In genomic region chr9:67683367-67683766, GRCm38 (mm10) we compare ENCODE assay signal across 9 mouse cellular contexts.
A peak's percentile ranks its signal among the peaks of the same experiment; 100 is the strongest.
DNase-seq lines count a peak whose midpoint lies in the region; ATAC-seq lines count a peak whose summit lies in the region.
"Had no signal": no experiment of that assay in that cellular context is flagged by ENCODE, and none has a peak within 500 bp of the region (broad histone marks: within the 10 kb centered on the region; RNA-seq: fewer than 3 reads in every experiment).

No protein-coding gene starts in this region.

- WGBS in forebrain, embryonic 16.5 days: 5% methylated on average over 7 of the region's 7 CpGs
- WGBS in limb, embryonic 11.5 days: 10% methylated on average over 7 of the region's 7 CpGs
- WGBS in neural tube, embryonic 14.5 days: 13% methylated on average over 7 of the region's 7 CpGs

- H3K27ac ChIP-seq in forebrain, embryonic 16.5 days (ENCODE audit: low read length): no peak overlapping the region
- no peak overlapping the region for H3K27ac ChIP-seq in limb, embryonic 11.5 days (replicated peaks; ENCODE audit: low read depth, low read length)
- no peak overlapping the region for H3K27ac ChIP-seq in neural tube, embryonic 14.5 days (ENCODE audit: low read depth, low read length)
- H3K27ac ChIP-seq: embryonic facial prominence, embryonic 15.5 days had no signal

- no peaks in the 10 kb centered on the region for H3K36me3 ChIP-seq in forebrain, embryonic 16.5 days (ENCODE audit: control insufficient read depth, insufficient read depth)
- H3K36me3 ChIP-seq in limb, embryonic 11.5 days (ENCODE audit: control insufficient read depth, insufficient read depth, low read length): no peaks in the 10 kb centered on the region; the same call in 1 of the 2 replicates
- no peaks in the 10 kb centered on the region for H3K36me3 ChIP-seq in neural tube, embryonic 14.5 days (ENCODE audit: control insufficient read depth, insufficient read depth, low read length)
- H3K36me3 ChIP-seq: embryonic facial prominence, embryonic 15.5 days had no signal

- H3K4me3 ChIP-seq in forebrain, embryonic 16.5 days (replicated peaks; ENCODE audit: low read length): no peak overlapping the region
- no peak overlapping the region for H3K4me3 ChIP-seq in limb, embryonic 11.5 days (ENCODE audit: low read depth, low read length)
- no peak overlapping the region for H3K4me3 ChIP-seq in neural tube, embryonic 14.5 days (ENCODE audit: low read depth, low read length)
- H3K4me3 ChIP-seq: embryonic facial prominence, embryonic 15.5 days had no signal

- H3K27me3 ChIP-seq in forebrain, embryonic 16.5 days (replicated peaks; ENCODE audit: control insufficient read depth, insufficient read depth, low read length): no peaks in the 10 kb centered on the region
- H3K27me3 ChIP-seq in limb, embryonic 11.5 days (ENCODE audit: control insufficient read depth, insufficient read depth, low read length): no peaks in the 10 kb centered on the region
- H3K27me3 ChIP-seq in neural tube, embryonic 14.5 days (ENCODE audit: control insufficient read depth, insufficient read depth, low read length): no peaks in the 10 kb centered on the region
- H3K27me3 ChIP-seq: embryonic facial prominence, embryonic 15.5 days had no signal

- no peaks in the 10 kb centered on the region for H3K4me1 ChIP-seq in forebrain, embryonic 16.5 days (replicated peaks; ENCODE audit: control insufficient read depth, insufficient read depth, low read length)
- no peaks in the 10 kb centered on the region for H3K4me1 ChIP-seq in limb, embryonic 11.5 days (ENCODE audit: control insufficient read depth, insufficient read depth, low read length)
- no peaks in the 10 kb centered on the region for H3K4me1 ChIP-seq in neural tube, embryonic 14.5 days (ENCODE audit: control insufficient read depth, insufficient read depth, low read length)
- H3K4me1 ChIP-seq: embryonic facial prominence, embryonic 15.5 days had no signal

- no peak overlapping the region for H3K4me2 ChIP-seq in forebrain, embryonic 16.5 days (ENCODE audit: low read length)
- H3K4me2 ChIP-seq in limb, embryonic 11.5 days (ENCODE audit: low read depth, severe bottlenecking): no peak overlapping the region
- no peak overlapping the region for H3K4me2 ChIP-seq in neural tube, embryonic 14.5 days (ENCODE audit: low read depth, low read length)
- H3K4me2 ChIP-seq: embryonic facial prominence, embryonic 15.5 days had no signal

- peaks cover 8% of the 10 kb centered on the region for H3K9me3 ChIP-seq in forebrain, embryonic 16.5 days (ENCODE audit: control insufficient read depth, low read length)
- H3K9me3 ChIP-seq in limb, embryonic 11.5 days (ENCODE audit: control insufficient read depth, low read length): no peaks in the 10 kb centered on the region
- no peaks in the 10 kb centered on the region for H3K9me3 ChIP-seq in neural tube, embryonic 14.5 days (ENCODE audit: control insufficient read depth, low read length)
- H3K9me3 ChIP-seq: embryonic facial prominence, embryonic 15.5 days had no signal

- peak; percentile 80 for ATAC-seq in forebrain, embryonic 16.5 days
- no peak for ATAC-seq in limb, embryonic 11.5 days (ENCODE audit: insufficient number of reproducible peaks, low FRiP score, low TSS enrichment, low read depth)
- ATAC-seq in neural tube, embryonic 14.5 days (ENCODE audit: low read depth): peak; percentile 76; the same call in 1 of the 2 replicates

- DNase-seq in ovary, postnatal 10 days (ENCODE audit: low spot score): peak; percentile 32
- no peak for DNase-seq in ovary, adult 18-20 months (ENCODE audit: low spot score)
- peak; percentile 39 for DNase-seq in cerebellum, adult 11 months
- peak; percentile 54 for DNase-seq in kidney, adult 9 months
- DNase-seq in limb, embryonic 11.5 days (ENCODE audit: low spot score): peak; percentile 91
- DNase-seq in thymus, postnatal 4 days: peak; percentile 75

- no peak overlapping the region for H3K9ac ChIP-seq in forebrain, embryonic 16.5 days (replicated peaks; ENCODE audit: low read depth, low read length)
- no peak overlapping the region for H3K9ac ChIP-seq in limb, embryonic 11.5 days (ENCODE audit: low read length)
- H3K9ac ChIP-seq in neural tube, embryonic 14.5 days (replicated peaks; ENCODE audit: low read depth, low read length): no peak overlapping the region
- H3K9ac ChIP-seq: embryonic facial prominence, embryonic 15.5 days had no signal
